Mouse (Mus musculus): Measurements from ENCODE around the gene Slc2a12.
A peak's percentile ranks its signal among the peaks of the same experiment; 100 is the strongest.

The Slc2a12 gene

GRCm38 (mm10) chr10:22668509-22668908, 23.7 kb downstream of the Slc2a12 start:
- no peak for DNase-seq

GRCm38 (mm10) chr10:22674176-22674575, 29.4 kb downstream of the Slc2a12 start:
- DNase-seq: no peak

- DNase-seq: no peak
These were observed 31.2 kb downstream of the Slc2a12 start for GRCm38 (mm10) chr10:22675848-22676630.

- peak; percentile 11 to 32 for DNase-seq
These were observed 51.4 kb downstream of the Slc2a12 start for GRCm38 (mm10) chr10:22696236-22696635.

- no peak for DNase-seq
These were observed 52.1 kb downstream of the Slc2a12 start for GRCm38 (mm10) chr10:22696864-22697263.

GRCm38 (mm10) chr10:22698158-22698953, 53.5 kb downstream of the Slc2a12 start:
- peak; percentile 12 to 61 for DNase-seq

- peak in 1 of 2 experiments; percentile 14 for DNase-seq
These were observed 54.9 kb downstream of the Slc2a12 start for GRCm38 (mm10) chr10:22699487-22700335.

GRCm38 (mm10) chr10:22700773-22701172, 56.0 kb downstream of the Slc2a12 start:
- no peak for DNase-seq

- peak in 1 of 2 experiments; percentile 10 for DNase-seq
These were observed 56.9 kb downstream of the Slc2a12 start for GRCm38 (mm10) chr10:22701485-22702315.

GRCm38 (mm10) chr10:22703844-22704243, 59.0 kb downstream of the Slc2a12 start:
- DNase-seq: no peak

GRCm38 (mm10) chr10:22708190-22708843, 63.5 kb downstream of the Slc2a12 start:
- peak; percentile 13 to 47 for DNase-seq

GRCm38 (mm10) chr10:22710173-22710777, 65.5 kb downstream of the Slc2a12 start:
- no peak for DNase-seq

- DNase-seq: no peak
These were observed 68.1 kb downstream of the Slc2a12 start for GRCm38 (mm10) chr10:22712955-22713354.

GRCm38 (mm10) chr10:22714520-22714919, 69.7 kb downstream of the Slc2a12 start:
- DNase-seq: peak; percentile 39 to 57

GRCm38 (mm10) chr10:22718475-22718874, 73.7 kb downstream of the Slc2a12 start:
- no peak for DNase-seq

GRCm38 (mm10) chr10:22720781-22721529, 76.1 kb downstream of the Slc2a12 start:
- no peak for DNase-seq

GRCm38 (mm10) chr10:22725166-22725565, 80.4 kb downstream of the Slc2a12 start:
- DNase-seq: no peak

GRCm38 (mm10) chr10:22726295-22726694, 81.5 kb downstream of the Slc2a12 start:
- DNase-seq: no peak

GRCm38 (mm10) chr10:22728257-22728656, 83.4 kb downstream of the Slc2a12 start:
- DNase-seq: no peak

All from lung, adult 18-20 months (tissue).